Mouse (Mus musculus) liver, embryonic 16.5 days (tissue): ENCODE results near the gene Ddx59. TPM values are rescaled to one million over a fixed set of nuclear protein-coding genes. Genes with fewer than 3 reads are reported as not detected.

Source experiments
- ATAC-seq: fragments of 200-750 bp; cut with Nextera tagmentation; 2 replicates; pipeline ENCODE4 v1.8.0; 2017; ENCODE audit warnings: low read depth, mild to moderate bottlenecking, moderate number of reproducible peaks, moderate library complexity
- H3K27ac ChIP-seq: fragments of 300-500 bp; sonication (generic); 2 replicates; pipeline ENCODE4 v1.5.1; 2014; ENCODE audit warnings: mild to moderate bottlenecking, low read length
- H3K27me3 ChIP-seq: fragments of 300-500 bp; sonication (generic); 2 replicates; pipeline ENCODE4 v1.6.1; 2014; ENCODE audit warnings: low read depth, low read length, mixed read lengths; ENCODE audit not compliant: control insufficient read depth, insufficient read depth
- H3K36me3 ChIP-seq: fragments of 300-500 bp; sonication (generic); 2 replicates; pipeline ENCODE4 v1.6.1; 2014; ENCODE audit warnings: mild to moderate bottlenecking; ENCODE audit not compliant: control insufficient read depth, insufficient read depth
- H3K4me1 ChIP-seq: fragments of 300-500 bp; sonication (generic); 2 replicates; pipeline ENCODE4 v1.6.1; 2014; ENCODE audit warnings: low read depth, low read length, mixed read lengths; ENCODE audit not compliant: control insufficient read depth
- H3K4me2 ChIP-seq: fragments of 300-500 bp; sonication (generic); 2 replicates; pipeline ENCODE4 v1.6.1; 2014; ENCODE audit warnings: low read depth, low read length, mixed read lengths
- H3K4me3 ChIP-seq: fragments of 300-500 bp; sonication (generic); 2 replicates; pipeline ENCODE4 v1.5.1; 2014; ENCODE audit warnings: low read depth, mild to moderate bottlenecking, low read length
- H3K9ac ChIP-seq: fragments of 300-500 bp; sonication (generic); 2 replicates; pipeline ENCODE4 v1.6.1; 2014; ENCODE audit warnings: low read depth, low read length
- H3K9me3 ChIP-seq: fragments of 300-500 bp; sonication (generic); replicated peaks from 2 replicates; pipeline ENCODE4 v1.6.1; 2016; ENCODE audit warnings: low read length; ENCODE audit not compliant: control insufficient read depth
- WGBS: fragments of 180-500 bp; shearing (Covaris S2); extraction: QIAGEN DNeasy Blood & Tissue Kit; methylation state at CpG from one replicate; pipeline ENCODE4 v1.1.7; 2014; ENCODE audit not compliant: insufficient replicate concordance; 5-methylcytosine and 5-hydroxymethylcytosine counted together
- polyA plus RNA-seq: library from polyadenylated mRNA; unstranded; fragments of >200 nt; fragmentation: Nextera tagmentation; extraction: Ambion mirVana; gene quantifications from 2 replicates; pipeline ENCODE4 v1.2.1, GENCODE M21; 2015

Gene Ddx59
- polyA plus RNA-seq: 4.5 and 5.2 TPM in 2 replicates

- Histone ChIP-seq H3K36me3 (peaks cover 4% of the 10 kb centered on the region; the same call in 1 of the 2 replicates), H3K4me1 (peaks cover 8% of the 10 kb centered on the region), H3K27me3 (no peaks in the 10 kb centered on the region), H3K9ac (peak within 1 kb of the TSS; percentile 78), H3K9me3 (no peaks in the 10 kb centered on the region), H3K4me3 (peak within 1 kb of the TSS; percentile 74), H3K27ac (peak within 1 kb of the TSS; percentile 95), H3K4me2 (peak within 1 kb of the TSS; percentile 86)
- peak; percentile 97 for ATAC-seq
- 1% methylated on average over 73 of the region's 78 CpGs for WGBS
Measured at GRCm38 (mm10) chr1:136414798-136415755, at the start of gene Ddx59. Ddx59 (plus strand) TSS chr1:136415271.

- Histone ChIP-seq H3K4me2 (no peak overlapping the region), H3K4me3 (no peak overlapping the region), H3K9ac (no peak overlapping the region), H3K36me3 (no peaks in the 10 kb centered on the region), H3K4me1 (peaks cover 2% of the 10 kb centered on the region; the same call in 1 of the 2 replicates), H3K9me3 (no peaks in the 10 kb centered on the region), H3K27me3 (no peaks in the 10 kb centered on the region), H3K27ac (no peak overlapping the region)
- no peak for ATAC-seq
- 69% methylated on average over 3 of the region's 3 CpGs for WGBS
Measured at GRCm38 (mm10) chr1:136365986-136366385, 49.1 kb upstream of the Ddx59 start.

GRCm38 (mm10) chr1:136379261-136379660 lies 35.8 kb upstream of the Ddx59 start:
- Histone ChIP-seq H3K9ac (no peak overlapping the region), H3K27me3 (no peaks in the 10 kb centered on the region), H3K4me2 (no peak overlapping the region), H3K9me3 (no peaks in the 10 kb centered on the region), H3K27ac (no peak overlapping the region), H3K4me1 (no peaks in the 10 kb centered on the region), H3K4me3 (no peak overlapping the region), H3K36me3 (no peaks in the 10 kb centered on the region)
- ATAC-seq: no peak
- WGBS: 89% methylated on average over 7 of the region's 7 CpGs

- H3K4me3 ChIP-seq: no peak overlapping the region
- H3K27ac ChIP-seq: no peak overlapping the region
- no peak overlapping the region for H3K4me2 ChIP-seq
- 68% methylated on average over 4 of the region's 4 CpGs for WGBS
- no peaks in the 10 kb centered on the region for H3K36me3 ChIP-seq
- no peak overlapping the region for H3K9ac ChIP-seq
- ATAC-seq: no peak
- no peaks in the 10 kb centered on the region for H3K9me3 ChIP-seq
- no peaks in the 10 kb centered on the region for H3K4me1 ChIP-seq
- H3K27me3 ChIP-seq: no peaks in the 10 kb centered on the region
Measured at GRCm38 (mm10) chr1:136380161-136380560, 34.9 kb upstream of the Ddx59 start.

GRCm38 (mm10) chr1:136380606-136381005 lies 34.5 kb upstream of the Ddx59 start:
- no peak for ATAC-seq
- H3K4me1 ChIP-seq: no peaks in the 10 kb centered on the region
- H3K36me3 ChIP-seq: no peaks in the 10 kb centered on the region
- H3K4me2 ChIP-seq: no peak overlapping the region
- no peaks in the 10 kb centered on the region for H3K27me3 ChIP-seq
- no peak overlapping the region for H3K4me3 ChIP-seq
- H3K27ac ChIP-seq: no peak overlapping the region
- no peaks in the 10 kb centered on the region for H3K9me3 ChIP-seq
- no peak overlapping the region for H3K9ac ChIP-seq
- 78% methylated on average over 8 of the region's 8 CpGs for WGBS

- 70% methylated on average over 6 of the region's 6 CpGs for WGBS
- Histone ChIP-seq H3K9ac (no peak overlapping the region), H3K4me2 (no peak overlapping the region), H3K9me3 (no peaks in the 10 kb centered on the region), H3K27me3 (no peaks in the 10 kb centered on the region), H3K4me3 (no peak overlapping the region), H3K4me1 (no peaks in the 10 kb centered on the region), H3K27ac (no peak overlapping the region), H3K36me3 (no peaks in the 10 kb centered on the region)
- no peak for ATAC-seq
Measured at GRCm38 (mm10) chr1:136381169-136381568, 33.9 kb upstream of the Ddx59 start.

GRCm38 (mm10) chr1:136381583-136381982 lies 33.5 kb upstream of the Ddx59 start:
- no peaks in the 10 kb centered on the region for H3K4me1 ChIP-seq
- no peak overlapping the region for H3K4me2 ChIP-seq
- H3K36me3 ChIP-seq: no peaks in the 10 kb centered on the region
- 67% methylated on average over 5 of the region's 5 CpGs for WGBS
- H3K4me3 ChIP-seq: no peak overlapping the region
- ATAC-seq: no peak
- H3K27me3 ChIP-seq: no peaks in the 10 kb centered on the region
- H3K9me3 ChIP-seq: no peaks in the 10 kb centered on the region
- no peak overlapping the region for H3K27ac ChIP-seq
- no peak overlapping the region for H3K9ac ChIP-seq

GRCm38 (mm10) chr1:136386914-136387313 lies 28.2 kb upstream of the Ddx59 start:
- Histone ChIP-seq H3K4me1 (no peaks in the 10 kb centered on the region), H3K4me2 (no peak overlapping the region), H3K4me3 (no peak overlapping the region), H3K27me3 (no peaks in the 10 kb centered on the region), H3K27ac (no peak overlapping the region), H3K9ac (no peak overlapping the region), H3K9me3 (no peaks in the 10 kb centered on the region), H3K36me3 (no peaks in the 10 kb centered on the region)
- no peak for ATAC-seq
- 68% methylated on average over 5 of the region's 6 CpGs for WGBS

GRCm38 (mm10) chr1:136394506-136394905 lies 20.6 kb upstream of the Ddx59 start:
- H3K9ac ChIP-seq: no peak overlapping the region
- WGBS: 32% methylated on average over 10 of the region's 10 CpGs
- no peak overlapping the region for H3K4me3 ChIP-seq
- H3K27me3 ChIP-seq: peaks cover 4% of the 10 kb centered on the region; the same call in 1 of the 2 replicates
- H3K27ac ChIP-seq: no peak overlapping the region
- ATAC-seq: peak; percentile 32; the same call in 1 of the 2 replicates
- no peaks in the 10 kb centered on the region for H3K36me3 ChIP-seq
- peaks cover 2% of the 10 kb centered on the region; the same call in 1 of the 2 replicates for H3K4me1 ChIP-seq
- H3K4me2 ChIP-seq: peak overlapping the region; percentile 29; the same call in 1 of the 2 replicates
- no peaks in the 10 kb centered on the region for H3K9me3 ChIP-seq
